Mouse (Mus musculus) neural tube, embryonic 12.5 days (tissue): Measurements from ENCODE around the gene Rufy4. TPM values are rescaled to one million over a fixed set of nuclear protein-coding genes. Genes with fewer than 3 reads are reported as not detected.

ENCODE experiments used
- ATAC-seq: fragments of 200-750 bp; cut with Nextera tagmentation; 2 replicates; pipeline ENCODE4 v1.8.0; 2017; ENCODE audit warnings: low read depth, mild to moderate bottlenecking, moderate TSS enrichment, moderate library complexity; ENCODE audit not compliant: low FRiP score
- H3K27ac ChIP-seq: fragments of 300-500 bp; sonication (generic); 2 replicates; pipeline ENCODE4 v1.5.1; 2016
- H3K27me3 ChIP-seq: fragments of 300-500 bp; sonication (generic); replicated peaks from 2 replicates; pipeline ENCODE4 v1.6.1; 2016; ENCODE audit warnings: mild to moderate bottlenecking
- H3K36me3 ChIP-seq: fragments of 300-500 bp; sonication (generic); 2 replicates; pipeline ENCODE4 v1.6.1; 2016; ENCODE audit warnings: mild to moderate bottlenecking
- H3K4me1 ChIP-seq: fragments of 300-500 bp; sonication (generic); 2 replicates; pipeline ENCODE4 v1.6.1; 2016
- H3K4me2 ChIP-seq: fragments of 300-500 bp; sonication (generic); replicated peaks from 2 replicates; pipeline ENCODE4 v1.6.1; 2016; ENCODE audit warnings: mild to moderate bottlenecking
- H3K4me3 ChIP-seq: fragments of 300-500 bp; sonication (generic); 2 replicates; pipeline ENCODE4 v1.5.1; 2016
- H3K9ac ChIP-seq: fragments of 300-500 bp; sonication (generic); 2 replicates; pipeline ENCODE4 v1.6.1; 2016; ENCODE audit warnings: mild to moderate bottlenecking
- H3K9me3 ChIP-seq: fragments of 300-500 bp; sonication (generic); 2 replicates; pipeline ENCODE4 v1.6.1; 2016; ENCODE audit warnings: mild to moderate bottlenecking
- WGBS: fragments of 180-500 bp; shearing (Covaris S2); methylation state at CpG from one replicate; pipeline ENCODE4 v1.1.7; 2016; 5-methylcytosine and 5-hydroxymethylcytosine counted together
- polyA plus RNA-seq: library from polyadenylated mRNA; unstranded; fragments of >200 nt; fragmentation: Nextera tagmentation; extraction: Ambion mirVana; gene quantifications from 2 replicates; pipeline ENCODE4 v1.2.1, GENCODE M21; 2016

Rufy4 gene
- polyA plus RNA-seq, 1 experiment from 2014 or later: 0.51 TPM

DNA sequence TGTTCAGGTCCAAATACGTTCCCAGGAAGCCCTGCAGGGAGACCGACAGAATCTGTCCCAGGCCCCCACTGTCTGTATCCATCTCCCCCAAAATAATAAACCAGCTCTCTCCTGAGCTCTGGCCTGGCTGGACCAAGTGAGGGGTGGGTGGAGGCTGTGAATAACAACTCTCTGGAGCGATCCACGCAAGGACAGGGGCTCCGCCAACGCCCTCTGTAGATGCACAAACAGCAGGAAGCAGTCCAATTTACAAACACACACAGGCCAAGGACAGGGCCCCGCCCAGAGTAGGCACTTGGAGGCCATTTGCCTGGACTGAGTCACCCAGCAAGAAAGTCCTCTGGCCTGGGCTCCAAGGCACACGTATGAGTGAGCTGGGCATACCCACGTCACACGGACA, 33.1 kb upstream of the Rufy4 start:
- Histone ChIP-seq H3K4me1 (peaks cover 39% of the 10 kb centered on the region), H3K9me3 (no peaks in the 10 kb centered on the region), H3K27me3 (peaks cover 5% of the 10 kb centered on the region; the same call in 1 of the 2 replicates), H3K9ac (no peak overlapping the region), H3K4me3 (no peak overlapping the region), H3K36me3 (no peaks in the 10 kb centered on the region), H3K27ac (no peak overlapping the region), H3K4me2 (no peak overlapping the region)
- ATAC-seq: no peak
- WGBS: 50% methylated on average over 10 of the region's 10 CpGs

DNA sequence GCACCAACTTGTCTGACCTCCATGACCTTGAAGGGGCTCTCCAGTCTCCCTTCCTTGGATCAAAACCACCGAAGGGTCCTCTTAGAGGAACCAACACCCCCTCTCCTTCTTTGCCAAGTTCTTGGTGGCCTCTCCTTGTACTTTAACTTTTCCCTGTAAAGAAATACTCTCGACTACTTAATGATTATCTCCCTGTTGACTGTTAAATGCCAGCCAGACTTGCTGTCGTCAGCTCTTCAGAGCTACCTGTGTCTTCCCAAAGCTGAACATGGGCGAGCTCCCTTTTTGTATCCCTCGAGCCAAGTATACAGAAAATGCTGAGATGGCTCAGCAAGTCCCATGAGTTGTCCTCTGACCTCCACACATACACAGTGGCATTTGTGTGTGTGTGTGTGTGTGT, 31.9 kb upstream of the Rufy4 start:
- H3K27me3 ChIP-seq: peaks cover 8% of the 10 kb centered on the region; the same call in 1 of the 2 replicates
- ATAC-seq: no peak
- no peak overlapping the region for H3K9ac ChIP-seq
- H3K36me3 ChIP-seq: no peaks in the 10 kb centered on the region
- H3K27ac ChIP-seq: no peak overlapping the region
- peaks cover 48% of the 10 kb centered on the region for H3K4me1 ChIP-seq
- no peak overlapping the region for H3K4me2 ChIP-seq
- no peak overlapping the region for H3K4me3 ChIP-seq
- H3K9me3 ChIP-seq: no peaks in the 10 kb centered on the region
- 83% methylated on average over 5 of the region's 5 CpGs for WGBS

DNA sequence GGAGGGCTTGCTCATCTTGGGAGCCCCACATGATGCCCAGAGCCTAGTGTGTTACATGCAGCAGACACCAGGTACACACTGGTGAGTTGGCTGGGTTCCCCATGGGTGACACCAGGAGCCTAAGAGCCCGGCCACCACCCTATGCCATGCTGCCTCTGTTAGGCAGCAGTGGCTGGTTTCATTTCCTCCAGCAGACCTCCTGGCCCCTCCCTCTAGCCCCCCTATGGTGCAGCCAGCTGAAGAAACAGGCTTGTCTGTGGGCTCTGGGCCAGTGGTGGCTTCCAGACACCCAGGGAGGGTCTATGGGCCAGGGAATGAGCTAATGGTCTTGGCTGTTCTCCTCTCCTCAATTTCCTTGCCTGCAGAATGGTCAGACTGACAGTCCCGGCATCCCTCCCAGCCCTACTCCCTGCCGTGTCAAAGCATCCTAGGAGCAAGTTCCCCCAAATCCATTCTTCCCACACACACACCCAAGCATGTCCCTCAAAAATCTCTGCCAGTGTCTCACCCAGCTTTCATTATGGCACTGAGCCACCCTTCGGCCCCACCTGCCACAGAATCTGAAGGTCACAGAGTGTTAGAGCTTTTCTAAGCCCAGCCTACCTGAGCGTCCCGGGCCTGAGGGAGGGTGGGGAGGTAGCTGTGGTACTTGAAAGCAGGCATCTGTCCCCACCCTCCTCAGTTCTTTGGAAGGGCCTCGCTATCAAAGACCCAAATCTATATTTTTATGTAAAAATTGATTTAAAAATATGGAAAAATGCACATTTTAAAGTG, 30.7 kb upstream of the Rufy4 start:
- no peak overlapping the region for H3K4me2 ChIP-seq
- no peaks in the 10 kb centered on the region for H3K9me3 ChIP-seq
- H3K4me3 ChIP-seq: no peak overlapping the region
- no peaks in the 10 kb centered on the region for H3K36me3 ChIP-seq
- H3K9ac ChIP-seq: no peak overlapping the region
- no peak for ATAC-seq
- H3K27ac ChIP-seq: no peak overlapping the region
- peaks cover 16% of the 10 kb centered on the region for H3K27me3 ChIP-seq
- H3K4me1 ChIP-seq: peaks cover 55% of the 10 kb centered on the region
- 56% methylated on average over 7 of the region's 7 CpGs for WGBS

DNA sequence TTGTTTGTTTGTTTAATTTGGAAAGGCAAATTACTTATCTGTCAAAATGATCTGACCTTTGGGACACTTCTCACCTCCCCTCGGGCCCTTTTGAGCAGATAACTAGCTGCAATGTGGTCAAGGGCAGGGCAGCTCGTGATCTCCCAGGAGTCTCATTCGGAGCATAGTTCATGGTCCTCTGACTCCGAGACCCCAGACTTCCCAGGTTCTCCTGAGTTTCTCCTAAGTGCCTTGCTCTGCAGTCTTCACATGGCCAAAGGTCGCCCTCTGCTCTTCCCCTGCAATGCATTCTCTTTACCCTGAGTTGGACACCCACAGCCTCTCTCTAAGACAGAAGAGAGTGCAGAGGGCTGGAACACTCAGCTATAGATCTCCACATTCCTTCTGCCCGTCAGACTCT, 30.0 kb upstream of the Rufy4 start:
- Histone ChIP-seq H3K9me3 (no peaks in the 10 kb centered on the region), H3K4me3 (no peak overlapping the region), H3K4me2 (no peak overlapping the region), H3K27me3 (peaks cover 21% of the 10 kb centered on the region), H3K27ac (no peak overlapping the region), H3K9ac (no peak overlapping the region), H3K4me1 (peaks cover 53% of the 10 kb centered on the region), H3K36me3 (no peaks in the 10 kb centered on the region)
- 61% methylated on average over 6 of the region's 6 CpGs for WGBS
- ATAC-seq: no peak

- 56% methylated on average over 3 of the region's 3 CpGs for WGBS
- Histone ChIP-seq H3K4me1 (peaks cover 52% of the 10 kb centered on the region), H3K27ac (no peak overlapping the region), H3K27me3 (peaks cover 21% of the 10 kb centered on the region), H3K9ac (no peak overlapping the region), H3K4me2 (no peak overlapping the region), H3K9me3 (no peaks in the 10 kb centered on the region), H3K4me3 (no peak overlapping the region), H3K36me3 (no peaks in the 10 kb centered on the region)
- ATAC-seq: no peak
These were observed 29.6 kb upstream of the Rufy4 start for GRCm38 (mm10) chr1:74095728-74096127.

GRCm38 (mm10) chr1:74098004-74099000, 27.0 kb upstream of the Rufy4 start:
- WGBS: under 1% methylated on average over 56 of the region's 58 CpGs
- H3K4me3 ChIP-seq: peak overlapping the region; percentile 42
- peak overlapping the region; percentile 75 for H3K4me2 ChIP-seq
- peak; percentile 64 for ATAC-seq
- H3K27ac ChIP-seq: peak overlapping the region; percentile 39; the same call in 1 of the 2 replicates
- H3K9ac ChIP-seq: peak overlapping the region; percentile 62
- H3K27me3 ChIP-seq: peaks cover 21% of the 10 kb centered on the region
- no peaks in the 10 kb centered on the region for H3K36me3 ChIP-seq
- no peaks in the 10 kb centered on the region for H3K9me3 ChIP-seq
- H3K4me1 ChIP-seq: peaks cover 51% of the 10 kb centered on the region

GRCm38 (mm10) chr1:74099001-74099435, 26.3 kb upstream of the Rufy4 start:
- no peaks in the 10 kb centered on the region for H3K9me3 ChIP-seq
- H3K36me3 ChIP-seq: no peaks in the 10 kb centered on the region
- 2% methylated on average over 13 of the region's 14 CpGs for WGBS
- ATAC-seq: peak; percentile 8
- H3K27ac ChIP-seq: peak overlapping the region; percentile 39; the same call in 1 of the 2 replicates
- peaks cover 21% of the 10 kb centered on the region for H3K27me3 ChIP-seq
- H3K4me3 ChIP-seq: peak overlapping the region; percentile 42
- peak overlapping the region; percentile 62 for H3K9ac ChIP-seq
- H3K4me1 ChIP-seq: peaks cover 58% of the 10 kb centered on the region
- peak overlapping the region; percentile 75 for H3K4me2 ChIP-seq

DNA sequence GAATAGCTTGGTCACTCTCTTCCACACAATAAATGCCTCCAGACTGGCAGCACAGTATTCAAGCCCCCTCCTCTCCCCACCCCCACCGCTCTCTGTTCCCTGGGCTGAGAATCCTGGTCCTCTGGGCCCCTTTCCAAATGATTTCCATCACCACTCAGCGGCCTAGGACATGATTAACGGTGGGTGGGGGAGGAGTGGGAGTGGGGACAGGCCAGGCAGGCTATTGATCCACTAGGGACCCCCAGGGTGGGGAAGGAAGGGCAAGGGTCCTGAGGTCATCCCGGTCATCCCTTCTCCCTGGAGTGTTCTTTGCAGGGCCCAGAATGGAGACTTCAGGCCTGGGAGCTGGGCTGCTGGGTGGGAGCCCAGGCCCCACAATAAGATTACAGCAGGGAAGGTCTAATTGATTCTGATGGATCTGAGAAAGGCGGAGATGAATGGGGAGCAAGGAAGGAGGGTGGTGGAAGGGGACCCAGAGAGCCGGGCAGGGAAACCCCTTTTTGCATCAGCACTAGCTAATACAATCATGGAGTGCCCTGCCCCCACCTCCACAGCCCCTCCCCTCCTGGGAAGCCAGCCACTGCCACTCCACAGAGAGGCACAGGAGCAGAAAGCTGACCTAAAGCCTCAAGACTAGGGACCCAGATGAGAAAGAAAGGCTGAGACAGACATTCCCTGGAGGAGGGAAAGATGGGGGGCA, 21.5 kb upstream of the Rufy4 start:
- Histone ChIP-seq H3K9me3 (no peaks in the 10 kb centered on the region), H3K4me2 (peak overlapping the region; percentile 25), H3K4me1 (peaks cover 52% of the 10 kb centered on the region), H3K9ac (no peak overlapping the region), H3K36me3 (no peaks in the 10 kb centered on the region), H3K27ac (peak overlapping the region; percentile 70), H3K4me3 (no peak overlapping the region), H3K27me3 (peaks cover 13% of the 10 kb centered on the region)
- ATAC-seq: peak; percentile 81
- 4% methylated on average over 6 of the region's 6 CpGs for WGBS

- Histone ChIP-seq H3K9me3 (no peaks in the 10 kb centered on the region), H3K27me3 (peaks cover 4% of the 10 kb centered on the region), H3K36me3 (no peaks in the 10 kb centered on the region), H3K4me1 (peaks cover 59% of the 10 kb centered on the region), H3K4me2 (no peak overlapping the region), H3K4me3 (no peak overlapping the region), H3K27ac (no peak overlapping the region), H3K9ac (no peak overlapping the region)
- ATAC-seq: no peak
- 84% methylated on average over 4 of the region's 4 CpGs for WGBS
These were observed 19.7 kb upstream of the Rufy4 start for GRCm38 (mm10) chr1:74105660-74106059.

DNA sequence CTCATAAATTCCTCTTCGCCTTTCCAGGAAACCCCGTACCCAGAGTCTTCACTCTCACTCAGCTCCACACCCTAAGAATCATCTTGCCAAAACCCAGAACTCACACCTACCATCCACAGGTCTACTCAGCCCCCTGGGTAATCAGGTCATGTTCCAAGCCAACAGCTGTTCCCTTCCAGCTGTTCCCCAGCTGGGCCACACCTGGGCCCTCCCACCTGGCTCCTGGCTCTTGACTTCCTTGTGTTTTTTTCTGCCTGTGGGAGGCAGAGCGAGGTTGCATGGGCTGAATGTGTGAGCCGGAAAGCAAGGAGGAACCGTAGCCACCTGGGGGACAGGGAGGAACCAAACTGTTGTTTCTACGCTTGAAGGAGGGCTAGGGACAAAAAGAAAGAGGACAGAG, 19.1 kb upstream of the Rufy4 start:
- no peaks in the 10 kb centered on the region for H3K36me3 ChIP-seq
- no peak for ATAC-seq
- H3K27ac ChIP-seq: no peak overlapping the region
- H3K4me3 ChIP-seq: no peak overlapping the region
- 75% methylated on average over 6 of the region's 6 CpGs for WGBS
- H3K9ac ChIP-seq: no peak overlapping the region
- H3K27me3 ChIP-seq: peaks cover 4% of the 10 kb centered on the region
- H3K4me1 ChIP-seq: peaks cover 65% of the 10 kb centered on the region
- H3K4me2 ChIP-seq: no peak overlapping the region
- H3K9me3 ChIP-seq: no peaks in the 10 kb centered on the region

DNA sequence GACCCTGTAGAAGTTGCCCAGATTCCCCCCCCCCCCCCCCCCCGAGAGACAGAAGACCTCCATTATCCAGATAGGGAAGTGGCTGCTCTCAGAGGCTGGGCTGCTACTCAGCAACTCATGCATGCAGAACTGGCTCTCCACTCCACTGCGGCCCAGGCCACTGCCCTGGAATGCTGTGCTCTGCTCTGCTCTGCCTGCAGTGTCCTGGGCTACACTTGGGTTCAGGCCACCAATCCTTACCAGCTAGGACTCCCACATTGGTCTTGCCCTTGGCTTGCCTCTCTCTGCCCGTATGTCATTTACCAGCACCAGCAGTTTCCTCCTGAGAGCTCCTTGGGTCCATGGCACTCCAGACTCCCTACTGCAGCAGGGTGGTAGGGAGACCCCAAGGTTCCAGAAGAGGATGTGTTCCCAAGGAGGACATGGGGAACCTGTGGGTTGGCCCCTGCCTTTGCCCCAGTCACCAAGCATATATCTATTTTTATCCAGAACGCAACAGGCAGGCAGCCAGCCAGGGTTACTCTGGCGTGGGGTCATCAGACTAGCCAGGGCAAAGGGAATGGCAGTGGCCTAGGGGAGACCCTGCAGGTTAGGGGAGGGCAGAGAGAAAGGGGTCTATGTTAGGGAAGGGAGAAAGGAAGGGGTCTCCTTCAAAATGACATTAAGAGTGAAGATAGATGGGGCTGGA, 17.3 kb upstream of the Rufy4 start:
- Histone ChIP-seq H3K9me3 (no peaks in the 10 kb centered on the region), H3K4me1 (peaks cover 72% of the 10 kb centered on the region), H3K27me3 (peaks cover 4% of the 10 kb centered on the region; the same call in 1 of the 2 replicates), H3K4me2 (no peak overlapping the region), H3K36me3 (no peaks in the 10 kb centered on the region), H3K27ac (no peak overlapping the region), H3K9ac (no peak overlapping the region), H3K4me3 (no peak overlapping the region)
- no peak for ATAC-seq
- 65% methylated on average over 5 of the region's 5 CpGs for WGBS
